Mouse (Mus musculus) cortical plate, adult 2 months (tissue): ENCODE results near the gene Spns2. TPM values are rescaled to one million over a fixed set of nuclear protein-coding genes. Genes with fewer than 3 reads are reported as not detected.
A peak's percentile ranks its signal among the peaks of the same experiment; 100 is the strongest.
"Not testable (repeated sequence)": the region's sequence is repeated elsewhere in the genome, so short reads cannot be mapped to it uniquely, and the experiment has no call there.

ENCODE experiments used
- H3K27ac ChIP-seq: fragments of 200-500 bp; 2 replicates; pipeline ENCODE4 v1.5.1; 2012; ENCODE audit warnings: low read length, control low read depth, inconsistent platforms; ENCODE audit not compliant: insufficient read depth
- H3K4me1 ChIP-seq: fragments of 200-500 bp; 2 replicates; pipeline ENCODE4 v1.6.1; 2011; ENCODE audit warnings: low read length; ENCODE audit not compliant: control insufficient read depth, insufficient read depth
- H3K4me3 ChIP-seq: fragments of 200-500 bp; 2 replicates; pipeline ENCODE4 v1.5.1; 2011; ENCODE audit warnings: mild to moderate bottlenecking, low read length, control low read depth; ENCODE audit not compliant: insufficient read depth
- CTCF ChIP-seq: fragments of 200-500 bp; IDR thresholded peaks from 2 replicates; pipeline ENCODE4 v1.5.1; 2011; ENCODE audit warnings: mild to moderate bottlenecking, control low read depth, low read length; ENCODE audit not compliant: insufficient read depth; ENCODE audit errors: extremely low read depth
- POLR2A ChIP-seq: fragments of 200-500 bp; IDR thresholded peaks from 2 replicates; pipeline ENCODE4 v1.6.1; 2011; ENCODE audit warnings: mild to moderate bottlenecking, low read length, control low read depth; ENCODE audit not compliant: insufficient read depth; ENCODE audit errors: extremely low read depth
- polyA plus RNA-seq: library from polyadenylated mRNA; depleted of rRNA; stranded (reverse); fragments of >200 nt; gene quantifications from 2 replicates; pipeline ENCODE4 v1.2.3, GENCODE M21; 2012

Spns2 gene
- polyA plus RNA-seq, 1 experiment = 45.2 TPM

- TF ChIP-seq POLR2A (no peak), CTCF (no peak)
- Histone ChIP-seq H3K27ac (no peak overlapping the region), H3K4me1 (no peaks in the 10 kb centered on the region), H3K4me3 (no peak overlapping the region)
These were observed 42.2 kb downstream of the Spns2 start for GRCm38 (mm10) chr11:72447475-72447874.

DNA sequence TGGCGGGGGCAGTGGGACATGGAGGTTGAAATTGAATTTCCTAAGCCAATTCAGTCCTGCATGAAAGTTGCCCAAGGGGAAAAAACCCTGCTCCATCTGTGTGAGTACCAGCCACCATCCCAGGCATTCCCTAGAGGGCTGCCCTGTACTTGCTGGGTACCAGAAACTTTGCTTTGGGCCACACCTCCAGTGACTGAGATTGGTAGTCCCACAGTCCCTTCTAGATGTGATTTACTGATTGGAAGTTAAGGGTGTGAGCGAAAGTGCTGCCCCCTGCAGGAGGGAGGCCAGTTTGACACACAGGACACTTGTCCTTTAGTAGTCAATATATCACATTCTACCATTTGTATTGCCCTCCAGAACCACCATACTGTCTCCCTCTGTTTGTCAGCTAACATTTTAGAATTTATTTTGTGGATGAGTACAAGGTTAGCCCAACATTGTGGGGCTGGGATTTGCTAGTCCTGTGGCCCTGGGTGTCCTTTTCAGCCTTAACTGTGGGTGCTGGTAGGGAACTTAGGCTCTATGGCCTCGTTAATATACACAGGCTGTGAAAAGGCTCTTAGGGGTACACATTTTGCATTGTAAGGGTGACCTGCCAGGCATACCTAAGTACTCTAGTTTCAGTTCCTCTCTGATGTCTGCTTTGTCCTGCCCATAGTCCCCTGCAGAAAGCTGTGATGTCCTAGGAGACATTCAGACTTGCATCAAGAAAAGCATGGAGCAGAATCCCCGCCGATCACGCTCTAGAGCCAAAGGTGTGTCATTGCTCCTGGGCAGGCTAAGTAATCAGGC, 43.2 kb downstream of the Spns2 start:
- TF ChIP-seq CTCF (peak; percentile 59), POLR2A (no peak)
- Histone ChIP-seq H3K4me3 (no peak overlapping the region), H3K4me1 (peaks cover 4% of the 10 kb centered on the region; the same call in 1 of the 2 replicates), H3K27ac (no peak overlapping the region)

DNA sequence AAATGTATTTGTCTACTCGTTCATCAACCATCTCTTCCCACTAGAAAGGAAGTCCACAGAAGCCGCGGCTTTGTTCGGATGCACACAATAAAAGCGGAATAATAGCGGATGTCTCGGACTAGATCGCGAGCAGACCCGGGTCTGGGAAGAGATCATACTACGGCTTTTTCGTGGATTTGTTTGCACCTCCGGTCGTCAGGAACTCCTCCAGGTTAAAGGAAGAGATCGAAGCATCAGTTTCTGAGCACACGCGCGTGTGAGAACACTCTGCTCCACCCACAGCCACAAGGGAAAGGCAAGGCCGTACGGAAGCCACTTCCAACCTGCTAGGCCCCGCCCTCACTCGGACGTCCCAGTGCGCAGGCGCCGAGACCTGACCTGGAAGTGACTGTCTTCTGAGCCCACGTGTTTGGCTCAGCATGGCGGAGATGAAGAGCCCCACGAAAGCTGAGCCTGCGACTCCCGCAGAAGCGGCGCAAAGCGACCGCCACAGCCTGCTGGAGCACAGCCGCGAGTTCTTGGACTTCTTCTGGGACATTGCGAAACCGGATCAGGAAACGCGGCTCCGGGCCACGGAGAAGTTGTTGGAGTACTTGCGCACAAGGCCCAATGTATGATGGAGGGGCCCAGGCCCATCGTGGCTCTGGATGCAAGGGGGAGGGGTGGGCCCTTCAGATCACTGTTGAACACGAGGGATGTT, 48.6 kb downstream of the Spns2 start, which contains the start of gene Mybbp1a:
Mybbp1a (plus strand) TSS at position 391 of the 700 bp plus-strand sequence.
- Histone ChIP-seq H3K27ac (peak within 1 kb of the TSS; percentile 22; the same call in 1 of the 2 replicates), H3K4me1 (peaks cover 6% of the 10 kb centered on the region), H3K4me3 (peak within 1 kb of the TSS; percentile 97)
- peak; percentile 99 for TF ChIP-seq POLR2A
- TF ChIP-seq CTCF = no peak

DNA sequence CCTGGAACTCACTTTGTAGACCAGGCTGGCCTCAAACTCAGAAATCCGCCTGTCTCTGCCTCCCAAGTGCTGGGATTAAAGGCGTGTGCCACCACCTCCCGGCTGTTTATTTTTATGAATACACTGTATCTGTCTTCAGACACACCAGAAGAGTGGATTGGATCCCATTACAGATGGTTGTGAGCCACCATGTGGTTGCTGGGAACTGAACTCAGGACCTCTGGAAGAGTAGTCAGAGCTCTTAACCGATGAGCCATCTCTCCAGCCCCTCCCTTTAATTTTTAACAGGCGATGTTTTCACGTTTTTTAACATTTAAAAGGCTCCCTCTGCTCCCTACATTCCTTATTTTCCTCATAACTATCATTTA, 49.1 kb downstream of the Spns2 start:
- H3K4me1 ChIP-seq = not testable (repeated sequence)
- Histone ChIP-seq H3K27ac (peak overlapping the region; percentile 22; the same call in 1 of the 2 replicates), H3K4me3 (peak overlapping the region; percentile 97; the same call in 1 of the 2 replicates)

GRCm38 (mm10) chr11:72438411-72438810, 51.3 kb downstream of the Spns2 start:
- Histone ChIP-seq H3K4me1 (peaks cover 6% of the 10 kb centered on the region), H3K4me3 (no peak overlapping the region), H3K27ac (no peak overlapping the region)
- TF ChIP-seq POLR2A (no peak), CTCF (no peak)

DNA sequence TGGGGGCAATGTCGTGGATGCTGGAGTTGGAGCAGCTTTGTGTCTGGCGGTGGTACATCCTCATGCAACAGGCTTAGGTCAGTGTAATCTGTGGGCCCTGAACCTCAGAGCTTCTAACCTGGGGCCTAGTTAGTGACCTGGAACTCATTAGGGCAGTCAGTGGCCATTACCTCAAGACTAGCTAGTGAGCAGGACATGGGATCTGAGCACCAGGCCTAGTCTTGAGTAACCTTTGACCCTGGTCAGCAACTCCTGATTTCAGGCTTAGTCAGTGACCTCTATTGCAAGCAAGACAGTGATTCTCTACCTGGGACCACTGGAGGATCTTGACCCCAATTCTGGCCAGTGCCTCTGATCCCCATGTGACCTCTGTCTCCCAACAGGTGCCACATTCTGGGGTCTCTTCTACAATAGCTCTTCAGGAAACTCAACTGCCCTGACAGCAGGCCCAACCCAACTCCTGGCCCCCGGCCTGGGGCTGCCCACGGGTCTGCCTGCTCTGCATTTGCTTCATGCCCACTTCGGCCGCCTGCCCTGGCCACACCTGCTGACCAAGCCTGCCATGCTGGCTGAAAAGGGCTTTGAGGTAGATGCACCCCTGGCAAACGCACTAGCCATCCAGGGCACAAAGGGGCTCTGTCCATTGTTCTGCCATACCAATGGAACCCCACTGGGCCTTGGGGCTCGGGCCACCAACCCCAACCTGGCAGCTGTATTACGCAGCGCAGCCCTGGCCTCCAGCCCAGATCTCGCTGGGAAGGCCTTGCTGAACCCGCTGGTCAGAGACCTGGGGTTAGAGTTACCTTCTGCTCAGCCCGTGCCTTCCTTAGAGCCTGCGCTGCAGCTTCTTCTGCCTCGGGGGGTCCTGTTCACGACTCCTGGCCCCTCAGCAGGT, 52.7 kb downstream of the Spns2 start:
- Histone ChIP-seq H3K4me1 (peaks cover 2% of the 10 kb centered on the region), H3K27ac (no peak overlapping the region), H3K4me3 (no peak overlapping the region)
- TF ChIP-seq CTCF (no peak), POLR2A (no peak)

- no peak overlapping the region for H3K27ac ChIP-seq
- TF ChIP-seq CTCF = no peak
- TF ChIP-seq POLR2A = no peak
- H3K4me1 ChIP-seq = peaks cover 1% of the 10 kb centered on the region; the same call in 1 of the 2 replicates
- no peak overlapping the region for H3K4me3 ChIP-seq
These were observed 53.4 kb downstream of the Spns2 start for GRCm38 (mm10) chr11:72436271-72436670.

DNA sequence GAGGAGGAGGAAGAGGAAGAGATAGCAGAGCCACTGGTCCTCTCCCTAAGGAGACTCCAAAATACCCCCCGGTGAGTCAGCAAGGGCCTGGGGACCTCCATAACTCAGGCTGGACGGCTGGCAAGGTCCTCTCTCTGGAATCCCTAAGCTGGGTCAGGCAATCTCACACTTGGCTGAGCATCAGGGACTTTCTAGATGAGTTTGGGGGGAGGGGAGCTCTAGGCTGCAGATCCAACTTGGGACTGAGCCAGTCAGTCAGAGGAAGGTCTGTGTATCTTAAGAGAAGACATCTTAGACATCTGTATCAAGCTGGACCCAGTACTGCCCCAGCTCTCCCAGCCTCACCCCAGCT, 54.0 kb downstream of the Spns2 start:
- no peak overlapping the region for H3K4me3 ChIP-seq
- no peak overlapping the region for H3K27ac ChIP-seq
- TF ChIP-seq CTCF (no peak), POLR2A (no peak)
- H3K4me1 ChIP-seq = peaks cover 1% of the 10 kb centered on the region; the same call in 1 of the 2 replicates

- TF ChIP-seq CTCF (no peak), POLR2A (no peak)
- Histone ChIP-seq H3K27ac (no peak within 1 kb of the TSS), H3K4me3 (no peak within 1 kb of the TSS), H3K4me1 (peaks cover 1% of the 10 kb centered on the region; the same call in 1 of the 2 replicates)
These were observed 54.6 kb downstream of the Spns2 start, which contains the start of gene Ggt6 for GRCm38 (mm10) chr11:72434963-72435693. Gene Ggt6, plus strand, starts transcription at chr11:72435526.

DNA sequence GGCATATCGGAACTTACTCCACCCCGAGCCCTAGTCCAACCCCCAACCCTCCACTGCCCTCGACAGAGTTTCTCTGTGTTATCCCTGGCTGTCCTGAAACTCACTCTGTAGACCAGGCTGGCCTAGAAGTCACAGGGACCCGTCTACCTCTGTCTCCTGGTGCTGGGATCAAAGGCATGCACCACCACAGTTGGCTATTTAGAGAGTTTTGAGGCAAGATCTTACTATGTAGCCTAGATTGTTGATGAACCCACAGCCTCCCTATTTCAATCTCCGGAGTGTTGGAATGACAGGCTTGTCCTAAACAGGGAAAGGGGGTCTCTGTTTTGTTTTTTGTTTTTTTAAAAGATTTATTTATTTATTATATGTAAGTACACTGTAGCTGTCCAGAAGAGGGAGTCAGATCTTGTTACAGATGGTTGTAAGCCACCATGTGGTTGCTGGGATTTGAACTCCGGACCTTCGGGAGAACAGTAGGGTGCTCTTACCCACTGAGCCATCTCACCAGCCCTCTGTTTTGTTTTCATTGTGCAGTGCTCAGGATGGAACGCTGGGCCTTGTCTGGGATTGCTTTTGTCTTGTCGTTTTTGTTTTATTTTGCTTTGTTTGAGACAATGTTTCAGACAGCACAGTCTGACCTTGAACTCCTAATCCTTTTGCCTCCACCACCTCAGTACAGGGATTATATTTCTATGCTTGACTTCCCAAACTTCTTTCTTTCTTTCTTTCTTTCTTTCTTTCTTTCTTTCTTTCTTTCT, 59.2 kb downstream of the Spns2 start:
- H3K4me1 ChIP-seq, H3K4me3 ChIP-seq, H3K27ac ChIP-seq: not testable (repeated sequence)
